Mouse (Mus musculus): ENCODE data around the gene Skint8.

DNA sequence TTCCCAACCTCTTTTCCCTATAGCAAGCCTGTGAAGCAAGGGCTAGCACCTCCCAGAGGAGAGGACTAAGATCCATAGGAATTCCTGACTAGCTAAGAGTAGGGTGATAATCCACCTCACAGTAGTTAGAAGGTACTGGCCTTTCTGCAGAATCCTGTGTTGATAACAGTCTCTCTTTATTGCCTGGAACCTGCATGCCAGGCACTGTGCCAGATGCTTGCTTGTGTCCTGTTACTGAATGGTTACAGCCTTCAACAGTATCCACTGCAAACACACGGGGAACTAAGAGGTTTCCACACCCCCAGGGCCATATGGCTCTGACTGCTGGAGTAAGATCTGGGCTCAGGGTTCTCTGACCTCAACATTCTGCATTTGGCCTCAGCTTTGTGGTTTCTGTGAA lies 21.4 kb upstream of the Skint8 start:
- TF ChIP-seq CTCF (IDR thresholded peaks at IDR 0.05; ENCODE audit: control insufficient read depth, insufficient read depth, insufficient read length) (no peak), MAX (IDR thresholded peaks at IDR 0.05) (no peak), MYOD1 (IDR thresholded peaks at IDR 0.05; ENCODE audit: control insufficient read depth, insufficient read length, low read depth) (no peak), CEBPB (IDR thresholded peaks at IDR 0.05; ENCODE audit: low read depth) (no peak)
